Mouse (Mus musculus) brain, embryonic 18.5 days (tissue): ENCODE data around the gene Tti1.
"Not testable (repeated sequence)": the region's sequence is repeated elsewhere in the genome, so short reads cannot be mapped to it uniquely, and the experiment has no call there.

ENCODE experiments used
- DNase-seq: peaks from one replicate; pipeline ENCODE4 v3.0.0-alpha.2; 2012; ENCODE audit warnings: low read depth, low spot score

The Tti1 gene

GRCm38 (mm10) chr2:158028354-158028863 lies at the start of gene Tti1, which contains the start of gene Rprd1b:
TSS of gene Tti1 (minus strand) at chr2:158028433.
TSS of gene Rprd1b (plus strand) at chr2:158028497.
- peak; percentile 89 for DNase-seq

GRCm38 (mm10) chr2:158077981-158078380 lies 49.7 kb upstream of the Tti1 start:
- DNase-seq, result no peak

GRCm38 (mm10) chr2:158076690-158077089 lies 48.5 kb upstream of the Tti1 start:
- DNase-seq, result no peak

- DNase-seq, result no peak
These were observed 46.6 kb upstream of the Tti1 start for GRCm38 (mm10) chr2:158074835-158075234.

- DNase-seq, result no peak
These were observed 43.4 kb upstream of the Tti1 start for GRCm38 (mm10) chr2:158071633-158071995.

- DNase-seq, result no peak
These were observed 42.8 kb upstream of the Tti1 start for GRCm38 (mm10) chr2:158070885-158071632.

- DNase-seq, result no peak
These were observed 40.3 kb upstream of the Tti1 start for GRCm38 (mm10) chr2:158068444-158068971.

GRCm38 (mm10) chr2:158067260-158067824 lies 39.1 kb upstream of the Tti1 start:
- DNase-seq, result no peak

GRCm38 (mm10) chr2:158066456-158066855 lies 38.2 kb upstream of the Tti1 start:
- no peak for DNase-seq

GRCm38 (mm10) chr2:158065064-158065463 lies 36.8 kb upstream of the Tti1 start:
- no peak for DNase-seq

GRCm38 (mm10) chr2:158064571-158065048 lies 36.4 kb upstream of the Tti1 start:
- no peak for DNase-seq

GRCm38 (mm10) chr2:158063036-158063435 lies 34.8 kb upstream of the Tti1 start:
- no peak for DNase-seq

- DNase-seq, result no peak
These were observed 31.5 kb upstream of the Tti1 start for GRCm38 (mm10) chr2:158059666-158060105.

- no peak for DNase-seq
These were observed 30.3 kb upstream of the Tti1 start for GRCm38 (mm10) chr2:158058534-158058933.

GRCm38 (mm10) chr2:158057030-158057429 lies 28.8 kb upstream of the Tti1 start:
- DNase-seq, result no peak

GRCm38 (mm10) chr2:158055383-158055782 lies 27.1 kb upstream of the Tti1 start:
- DNase-seq, result not testable (repeated sequence)

- DNase-seq, result no peak
These were observed 26.4 kb upstream of the Tti1 start for GRCm38 (mm10) chr2:158054596-158054995.

GRCm38 (mm10) chr2:158050116-158050515 lies 21.9 kb upstream of the Tti1 start:
- no peak for DNase-seq

GRCm38 (mm10) chr2:158048718-158049117 lies 20.5 kb upstream of the Tti1 start:
- DNase-seq, result no peak

GRCm38 (mm10) chr2:158047903-158048302 lies 19.7 kb upstream of the Tti1 start:
- no peak for DNase-seq

- DNase-seq, result no peak
These were observed 18.0 kb upstream of the Tti1 start for GRCm38 (mm10) chr2:158046186-158046585.

GRCm38 (mm10) chr2:158043504-158043903 lies 15.3 kb upstream of the Tti1 start:
- DNase-seq, result no peak

- DNase-seq, result no peak
These were observed 12.2 kb upstream of the Tti1 start for GRCm38 (mm10) chr2:158040396-158040795.
